Mouse (Mus musculus) heart, postnatal 4 days (tissue): ENCODE measurements at regions not wholly inside any gene's neighbourhood (a gene's known extent, or its start where the extent isn't known, plus 50 kb on each side); places are given as distances from the start of the nearest gene placed in this dataset.

Experiments used
- DNase-seq: peaks from one replicate; pipeline ENCODE4 v3.0.0; 2021

GRCm38 (mm10) chr1:72108678-72109077 is 103.4 kb downstream of the Mreg start:
- DNase-seq: no peak

- DNase-seq: no peak
Measured at GRCm38 (mm10) chr1:72107125-72107524, 105.0 kb downstream of the Mreg start.

GRCm38 (mm10) chr1:72106655-72107054 is 105.5 kb downstream of the Mreg start:
- DNase-seq: no peak

GRCm38 (mm10) chr1:72105435-72106057 is 106.6 kb downstream of the Mreg start:
- no peak for DNase-seq

GRCm38 (mm10) chr1:72103962-72104361 is 108.1 kb downstream of the Mreg start:
- DNase-seq: no peak

GRCm38 (mm10) chr1:72103387-72103786 is 108.7 kb downstream of the Mreg start:
- no peak for DNase-seq

GRCm38 (mm10) chr1:72099447-72099846 is 112.7 kb downstream of the Mreg start:
- no peak for DNase-seq

GRCm38 (mm10) chr1:72091344-72091743 is 120.8 kb downstream of the Mreg start:
- no peak for DNase-seq

- DNase-seq: no peak
Measured at GRCm38 (mm10) chr1:72085661-72086060, 126.4 kb downstream of the Mreg start.

- DNase-seq: no peak
Measured at GRCm38 (mm10) chr1:72084219-72084618, 127.9 kb downstream of the Mreg start.

- no peak for DNase-seq
Measured at GRCm38 (mm10) chr1:72082366-72082765, 129.7 kb downstream of the Mreg start.

GRCm38 (mm10) chr1:72081811-72082210 is 130.3 kb downstream of the Mreg start:
- DNase-seq: no peak

- DNase-seq: no peak
Measured at GRCm38 (mm10) chr1:72078926-72079550, 133.1 kb downstream of the Mreg start.

GRCm38 (mm10) chr1:72076341-72076740 is 135.8 kb downstream of the Mreg start:
- DNase-seq: no peak

- no peak for DNase-seq
Measured at GRCm38 (mm10) chr1:72075464-72075863, 136.6 kb downstream of the Mreg start.

GRCm38 (mm10) chr1:72073245-72073644 is 138.9 kb downstream of the Mreg start:
- DNase-seq: no peak

- no peak for DNase-seq
Measured at GRCm38 (mm10) chr1:72070489-72070888, 141.6 kb downstream of the Mreg start.

- no peak for DNase-seq
Measured at GRCm38 (mm10) chr1:72069056-72069455, 143.1 kb downstream of the Mreg start.

GRCm38 (mm10) chr1:72065090-72065489 is 147.0 kb downstream of the Mreg start:
- DNase-seq: peak; percentile 30

- no peak for DNase-seq
Measured at GRCm38 (mm10) chr1:72060393-72060792, 151.7 kb downstream of the Mreg start.

GRCm38 (mm10) chr1:72058045-72058703 is 153.9 kb downstream of the Mreg start:
- peak; percentile 56 for DNase-seq

- no peak for DNase-seq
Measured at GRCm38 (mm10) chr1:72054541-72054940, 157.6 kb downstream of the Mreg start.

GRCm38 (mm10) chr1:72050858-72051257 is 161.2 kb downstream of the Mreg start:
- no peak for DNase-seq

GRCm38 (mm10) chr1:72046072-72046471 is 166.0 kb downstream of the Mreg start:
- no peak for DNase-seq
